Comparison of ENCODE assay signal across 8 mouse cellular contexts in the genomic region with DNA sequence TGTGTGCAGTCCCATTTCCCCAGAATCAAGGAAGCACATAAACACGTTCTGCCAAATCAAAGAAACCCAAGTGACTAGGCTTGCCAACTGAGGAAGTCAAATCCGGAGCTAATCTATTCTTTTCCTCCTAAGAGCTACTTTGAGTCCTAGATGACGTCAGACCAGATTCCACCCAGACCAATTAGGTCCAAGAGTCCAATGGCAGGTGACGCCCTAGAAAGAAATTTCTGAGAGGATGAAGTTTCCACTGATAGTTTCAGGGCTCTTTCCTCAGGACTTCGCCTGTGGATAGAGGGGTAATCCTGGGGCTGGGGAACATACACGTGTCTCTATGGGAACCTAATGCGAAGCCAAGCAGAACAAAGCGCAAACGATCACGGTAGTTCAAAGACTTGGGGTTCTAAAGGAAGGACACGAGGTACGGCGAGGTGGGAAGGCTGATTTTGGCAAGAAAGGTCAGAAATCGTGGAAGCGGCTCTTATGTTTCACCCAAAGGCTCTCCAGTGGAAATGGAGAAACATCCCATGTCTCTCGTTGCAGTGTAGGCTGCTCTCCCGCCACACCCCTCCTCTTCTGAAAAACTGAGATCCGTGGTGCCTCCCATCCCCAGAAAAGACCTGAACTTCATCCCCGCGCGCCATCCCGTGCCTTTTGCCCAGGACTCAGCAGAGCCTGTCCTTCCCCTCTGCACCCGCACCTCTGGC. TPM values are rescaled to one million over a fixed set of nuclear protein-coding genes. Genes with fewer than 3 reads are reported as not detected.
DNase-seq lines count a peak whose midpoint lies in the region; ATAC-seq and TF ChIP-seq lines count a peak whose summit lies in the region.

No protein-coding gene starts in this region.

- H3K4me3 ChIP-seq in spleen, adult 2 months (ENCODE audit: extremely low read depth, insufficient read depth, insufficient read length): peak overlapping the region; percentile 81
- peak overlapping the region; percentile 65 for H3K4me3 ChIP-seq in cortical plate, adult 2 months (ENCODE audit: insufficient read depth, low read length)
- peak overlapping the region; percentile 83 to 87 for H3K4me3 ChIP-seq in heart, embryonic 14.5 days (ENCODE audit: control insufficient read depth in 1 of 2, insufficient read depth in 1 of 2, low read depth in 1 of 2, low read length in 2 of 2)
- H3K4me3 ChIP-seq in kidney, embryonic 16.5 days (ENCODE audit: low read length): peak overlapping the region; percentile 87
- H3K4me3 ChIP-seq in macrophage (ENCODE audit: inconsistent target): peak overlapping the region; percentile 93

- peaks cover 79% of the 10 kb centered on the region for H3K79me2 ChIP-seq in macrophage (ENCODE audit: inconsistent target)

- TF ChIP-seq CTCF in spleen, adult 2 months (IDR thresholded peaks at IDR 0.05; ENCODE audit: extremely low read depth, insufficient read depth, insufficient read length, insufficient replicate concordance): no peak
- TF ChIP-seq CTCF in cortical plate, adult 2 months (IDR thresholded peaks at IDR 0.05; ENCODE audit: extremely low read depth, insufficient read depth, low read length): no peak

- H3K9ac ChIP-seq in heart, embryonic 14.5 days (ENCODE audit: low read length): peak overlapping the region; percentile 86
- H3K9ac ChIP-seq in kidney, embryonic 16.5 days (replicated peaks; ENCODE audit: low read length): peak overlapping the region; percentile 84

- peak; percentile 34; the same call in 1 of the 2 replicates for ATAC-seq in heart, embryonic 14.5 days (ENCODE audit: insufficient number of reproducible peaks, insufficient read depth, low FRiP score, low read depth)
- ATAC-seq in kidney, embryonic 16.5 days (ENCODE audit: low FRiP score, low TSS enrichment): peak; percentile 7; the same call in 1 of the 2 replicates

- peak overlapping the region; percentile 81 for H3K4me2 ChIP-seq in heart, embryonic 14.5 days (ENCODE audit: low read length)
- peak overlapping the region; percentile 76 for H3K4me2 ChIP-seq in kidney, embryonic 16.5 days (replicated peaks; ENCODE audit: low read depth, low read length)

- WGBS in spleen, adult 2 months: 2% methylated on average over 23 of the region's 23 CpGs
- WGBS in heart, embryonic 14.5 days: under 1% methylated on average over 23 of the region's 23 CpGs
- under 1% methylated on average over 23 of the region's 23 CpGs for WGBS in kidney, embryonic 16.5 days
- WGBS in macrophage (ENCODE audit: missing documents): under 1% methylated on average over 23 of the region's 23 CpGs

- peaks cover 8% of the 10 kb centered on the region for H3K36me3 ChIP-seq in spleen, adult 2 months (ENCODE audit: control insufficient read depth, insufficient read depth, low read length)
- H3K36me3 ChIP-seq in heart, embryonic 14.5 days (ENCODE audit: control insufficient read depth, insufficient read depth, low read length): peaks cover 37% of the 10 kb centered on the region
- H3K36me3 ChIP-seq in kidney, embryonic 16.5 days (ENCODE audit: insufficient read depth, low read length): peaks cover 9% of the 10 kb centered on the region
- peaks cover 20% of the 10 kb centered on the region for H3K36me3 ChIP-seq in macrophage (ENCODE audit: inconsistent target)

- peak overlapping the region; percentile 84 for H3K27ac ChIP-seq in spleen, adult 2 months (ENCODE audit: insufficient read depth, low read length)
- H3K27ac ChIP-seq in cortical plate, adult 2 months (ENCODE audit: insufficient read depth, low read length): peak overlapping the region; percentile 13; the same call in 1 of the 2 replicates
- peak overlapping the region; percentile 89 to 97 for H3K27ac ChIP-seq in heart, embryonic 14.5 days (replicated peaks in 1 of 2; ENCODE audit: control insufficient read depth in 1 of 2, insufficient read depth in 1 of 2, low read depth in 2 of 2, low read length in 2 of 2)
- peak overlapping the region; percentile 96 for H3K27ac ChIP-seq in kidney, embryonic 16.5 days (ENCODE audit: low read length)
- H3K27ac ChIP-seq in macrophage: peak overlapping the region; percentile 82

- no peaks in the 10 kb centered on the region; the same call in 1 of the 2 replicates for H3K4me1 ChIP-seq in spleen, adult 2 months (ENCODE audit: control insufficient read depth, insufficient read depth, insufficient read length)
- peaks cover 5% of the 10 kb centered on the region; the same call in 1 of the 2 replicates for H3K4me1 ChIP-seq in cortical plate, adult 2 months (ENCODE audit: control insufficient read depth, insufficient read depth, low read length)
- H3K4me1 ChIP-seq in heart, embryonic 14.5 days (ENCODE audit: control insufficient read depth in 2 of 2, insufficient read depth in 2 of 2, low read length in 2 of 2): peaks cover 10 to 25% of the 10 kb centered on the region in 2 experiments
- H3K4me1 ChIP-seq in kidney, embryonic 16.5 days (ENCODE audit: insufficient read depth, low read length): peaks cover 27% of the 10 kb centered on the region

- H3K9me3 ChIP-seq in heart, embryonic 14.5 days (ENCODE audit: control insufficient read depth, low read length): no peaks in the 10 kb centered on the region
- no peaks in the 10 kb centered on the region for H3K9me3 ChIP-seq in kidney, embryonic 16.5 days (ENCODE audit: low read length)

- no peak for TF ChIP-seq POLR2A in spleen, adult 2 months (IDR thresholded peaks at IDR 0.05; ENCODE audit: low read depth, low read length)
- TF ChIP-seq POLR2A in cortical plate, adult 2 months (IDR thresholded peaks at IDR 0.05; ENCODE audit: extremely low read depth, insufficient read depth, low read length): no peak

- DNase-seq in spleen, adult 2 months (ENCODE audit: low read depth in 1 of 2, low spot score in 2 of 2): no peak
- DNase-seq in spleen, postnatal 10 days (ENCODE audit: low spot score in 2 of 2): no peak
- DNase-seq in layer of hippocampus, postnatal 14 days (ENCODE audit: low spot score in 2 of 2): no peak
- DNase-seq in cerebellum, postnatal 4 days (ENCODE audit: low spot score in 2 of 2): no peak

- no peaks in the 10 kb centered on the region for H3K27me3 ChIP-seq in spleen, adult 2 months (ENCODE audit: control insufficient read depth, insufficient read depth, low read length)
- H3K27me3 ChIP-seq in heart, embryonic 14.5 days (ENCODE audit: control insufficient read depth, insufficient read depth, low read length): no peaks in the 10 kb centered on the region
- H3K27me3 ChIP-seq in kidney, embryonic 16.5 days (ENCODE audit: insufficient read depth, low read length): no peaks in the 10 kb centered on the region

RNA-seq across cellular contexts. Expression of a gene that starts 0.6 kb away (rescaled TPM):
- 10.4 and 11.8 TPM in 2 replicates for polyA plus RNA-seq in spleen, adult 2 months (2012; rRNA removed)
- polyA plus RNA-seq in cortical plate, adult 2 months (2012; rRNA removed): 38.2 and 38.9 TPM in 2 replicates
- 77.6 and 77.9 TPM in 2 replicates for polyA plus RNA-seq in heart, embryonic 14.5 days (2014; fragmentation: Nextera tagmentation; extraction: Ambion mirVana)
- polyA plus RNA-seq in kidney, embryonic 16.5 days (2015; fragmentation: Nextera tagmentation; extraction: Ambion mirVana): 95.1 and 100 TPM in 2 replicates
- 10 to 100 TPM; 10.4 to 37.9 (median 21.9) TPM for total RNA-seq in macrophage (2018; cell fraction: chromatin; rRNA removed)
- 10 to 100 TPM; 19.4 to 36.2 (median 31.0) TPM for total RNA-seq in macrophage (2018; cell fraction: cytosol; rRNA removed)
- 10 to 100 TPM; 14.1 to 48.3 (median 28.5) TPM for total RNA-seq in macrophage (2018; cell fraction: nucleus; rRNA removed)
- 24.7 to 34.4 TPM (median 28.0 TPM) in 3 replicates for polyA plus RNA-seq in macrophage (2018)
- total RNA-seq in layer of hippocampus, postnatal 14 days (2021): 10 to 100 TPM; 38.1 to 40.9 TPM

RNA-seq across cellular contexts. Expression of a gene that starts 0.6 kb away (rescaled TPM):
- polyA plus RNA-seq in spleen, adult 2 months (2012; rRNA removed): 41.7 and 44.8 TPM in 2 replicates
- polyA plus RNA-seq in cortical plate, adult 2 months (2012; rRNA removed): 100 and 101 TPM in 2 replicates
- polyA plus RNA-seq in heart, embryonic 14.5 days (2014; fragmentation: Nextera tagmentation; extraction: Ambion mirVana): 104 and 112 TPM in 2 replicates
- 125 and 130 TPM in 2 replicates for polyA plus RNA-seq in kidney, embryonic 16.5 days (2015; fragmentation: Nextera tagmentation; extraction: Ambion mirVana)
- total RNA-seq in macrophage (2018; cell fraction: chromatin; rRNA removed): 10 to 100 TPM in 22 of 26 experiments, 1 to 10 TPM in 4; 4.9 to 37.7 (median 18.5) TPM
- 10 to 100 TPM; 35.2 to 57.9 (median 44.7) TPM for total RNA-seq in macrophage (2018; cell fraction: cytosol; rRNA removed)
- total RNA-seq in macrophage (2018; cell fraction: nucleus; rRNA removed): 10 to 100 TPM in 25 of 26 experiments, 1 to 10 TPM in 1; 8.2 to 38.0 (median 20.2) TPM
- polyA plus RNA-seq in macrophage (2018): 49.9 to 68.6 TPM (median 62.9 TPM) in 3 replicates
- 10 to 100 TPM; 73.7 to 79.8 TPM for total RNA-seq in layer of hippocampus, postnatal 14 days (2021)

RNA-seq across cellular contexts. Expression of a gene that starts 15.0 kb away (rescaled TPM):
- 15.6 and 19.9 TPM in 2 replicates for polyA plus RNA-seq in spleen, adult 2 months (2012; rRNA removed)
- 17.8 and 20.8 TPM in 2 replicates for polyA plus RNA-seq in cortical plate, adult 2 months (2012; rRNA removed)
- polyA plus RNA-seq in heart, embryonic 14.5 days (2014; fragmentation: Nextera tagmentation; extraction: Ambion mirVana): 51.7 and 54.7 TPM in 2 replicates
- polyA plus RNA-seq in kidney, embryonic 16.5 days (2015; fragmentation: Nextera tagmentation; extraction: Ambion mirVana): 70.7 and 75.1 TPM in 2 replicates
- total RNA-seq in macrophage (2018; cell fraction: chromatin; rRNA removed): 1 to 10 TPM in 17 of 26 experiments, under 1 TPM in 5, not detected in 4; 0.45 to 5.4 (median 1.7) TPM
- 10 to 100 TPM; 36.4 to 66.1 (median 54.6) TPM for total RNA-seq in macrophage (2018; cell fraction: cytosol; rRNA removed)
- 10 to 100 TPM in 25 of 26 experiments, 1 to 10 TPM in 1; 3.0 to 48.3 (median 24.9) TPM for total RNA-seq in macrophage (2018; cell fraction: nucleus; rRNA removed)
- polyA plus RNA-seq in macrophage (2018): 48.9 to 61.4 TPM (median 53.9 TPM) in 3 replicates
- total RNA-seq in layer of hippocampus, postnatal 14 days (2021): 10 to 100 TPM; 13.3 to 19.0 TPM

RNA-seq across cellular contexts. Expression of a gene that starts 23.5 kb away (rescaled TPM):
- 21.0 and 22.7 TPM in 2 replicates for polyA plus RNA-seq in spleen, adult 2 months (2012; rRNA removed)
- polyA plus RNA-seq in cortical plate, adult 2 months (2012; rRNA removed): 113 and 127 TPM in 2 replicates
- polyA plus RNA-seq in heart, embryonic 14.5 days (2014; fragmentation: Nextera tagmentation; extraction: Ambion mirVana): 155 and 161 TPM in 2 replicates
- 188 and 192 TPM in 2 replicates for polyA plus RNA-seq in kidney, embryonic 16.5 days (2015; fragmentation: Nextera tagmentation; extraction: Ambion mirVana)
- 100 to 1,000 TPM in 1 of 26 experiments, 10 to 100 TPM in 24, 1 to 10 TPM in 1; 8.1 to 103 (median 39.8) TPM for total RNA-seq in macrophage (2018; cell fraction: chromatin; rRNA removed)
- 10 to 100 TPM; 18.5 to 36.7 (median 29.7) TPM for total RNA-seq in macrophage (2018; cell fraction: cytosol; rRNA removed)
- 10 to 100 TPM; 12.7 to 68.8 (median 27.1) TPM for total RNA-seq in macrophage (2018; cell fraction: nucleus; rRNA removed)
- polyA plus RNA-seq in macrophage (2018): 31.1 to 47.7 TPM (median 32.4 TPM) in 3 replicates
- total RNA-seq in layer of hippocampus, postnatal 14 days (2021): 100 to 1,000 TPM; 118 to 120 TPM

RNA-seq across cellular contexts. Expression of a gene that starts 23.6 kb away (rescaled TPM):
- 8.7 and 9.8 TPM in 2 replicates for polyA plus RNA-seq in spleen, adult 2 months (2012; rRNA removed)
- polyA plus RNA-seq in cortical plate, adult 2 months (2012; rRNA removed): 57.8 and 62.4 TPM in 2 replicates
- polyA plus RNA-seq in heart, embryonic 14.5 days (2014; fragmentation: Nextera tagmentation; extraction: Ambion mirVana): 41.2 and 44.4 TPM in 2 replicates
- 56.9 and 58.8 TPM in 2 replicates for polyA plus RNA-seq in kidney, embryonic 16.5 days (2015; fragmentation: Nextera tagmentation; extraction: Ambion mirVana)
- 10 to 100 TPM; 17.1 to 96.8 (median 47.0) TPM for total RNA-seq in macrophage (2018; cell fraction: chromatin; rRNA removed)
- total RNA-seq in macrophage (2018; cell fraction: cytosol; rRNA removed): 10 to 100 TPM in 25 of 26 experiments, 1 to 10 TPM in 1; 8.3 to 33.4 (median 30.2) TPM
- 100 to 1,000 TPM in 1 of 26 experiments, 10 to 100 TPM in 25; 21.5 to 101 (median 34.7) TPM for total RNA-seq in macrophage (2018; cell fraction: nucleus; rRNA removed)
- 25.0 to 37.9 TPM (median 35.3 TPM) in 3 replicates for polyA plus RNA-seq in macrophage (2018)
- total RNA-seq in layer of hippocampus, postnatal 14 days (2021): 10 to 100 TPM; 36.0 to 40.7 TPM

Comparison
In these comparisons a context has a peak if more than half of its experiments do, and no peak if none do; other contexts are left out.
1. H3K27ac ChIP-seq: peak in every context shown above with its lines; median percentile 96 in kidney, embryonic 16.5 days; 93 in heart, embryonic 14.5 days; 84 in spleen, adult 2 months; 82 in macrophage; 13 in cortical plate, adult 2 months.